Mouse (Mus musculus): ENCODE measurements around the gene Med13l.

GRCm38 (mm10) chr5:118737548-118737947 lies 177.1 kb downstream of the Med13l start:
- TF ChIP-seq CTCF (IDR thresholded peaks at IDR 0.05; ENCODE audit: low read depth) (peak; percentile 82), EP300 (IDR thresholded peaks at IDR 0.05; ENCODE audit: low read depth) (no peak)
